Mouse (Mus musculus) heart, adult 11 months (tissue): Measurements from ENCODE around the gene Mgmt.

Experiments used
- DNase-seq: peaks from one replicate; pipeline ENCODE4 v3.0.0; 2022

The Mgmt gene

DNA sequence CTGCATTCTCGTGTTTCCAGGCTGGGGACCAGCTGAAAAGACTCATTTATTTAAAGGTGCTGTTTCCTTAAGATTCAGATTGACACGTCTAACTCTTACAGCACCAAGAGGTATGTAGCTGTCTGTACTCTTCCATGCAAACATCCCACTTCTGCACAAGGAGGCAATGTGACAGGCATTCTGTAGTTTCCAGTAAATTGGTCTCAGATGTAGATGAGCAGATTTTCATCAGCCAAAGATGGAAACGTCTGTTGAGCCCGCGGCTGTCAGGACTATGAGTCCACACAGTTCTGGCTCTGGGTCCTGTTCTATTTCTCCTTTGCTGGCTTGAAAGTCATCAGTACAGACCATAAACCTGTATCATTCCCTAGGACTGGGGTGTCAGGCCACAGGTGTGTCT, 243.7 kb downstream of the Mgmt start:
- no peak for DNase-seq

GRCm38 (mm10) chr7:137140321-137140720, 245.9 kb downstream of the Mgmt start:
- DNase-seq, result no peak

DNA sequence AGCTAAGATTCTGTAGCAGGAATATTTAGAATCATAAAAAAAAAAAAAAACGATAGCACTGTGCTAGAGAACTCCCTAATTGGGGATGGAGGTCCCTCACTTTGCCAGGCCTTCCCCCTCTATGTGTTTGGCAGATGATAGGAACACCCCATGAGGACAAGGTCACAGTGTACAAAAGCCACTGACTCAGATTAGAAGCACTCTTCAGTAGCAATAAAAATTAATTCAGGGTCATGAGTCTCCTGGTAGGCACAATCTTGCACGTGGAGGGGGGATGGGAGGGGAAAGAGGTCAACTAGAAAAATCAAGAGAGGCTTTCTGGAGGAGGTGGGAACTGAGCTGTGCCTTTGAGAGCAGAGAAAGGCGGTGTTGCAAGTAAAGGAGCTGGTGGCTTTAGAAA, 247.0 kb downstream of the Mgmt start:
- DNase-seq, result no peak

DNA sequence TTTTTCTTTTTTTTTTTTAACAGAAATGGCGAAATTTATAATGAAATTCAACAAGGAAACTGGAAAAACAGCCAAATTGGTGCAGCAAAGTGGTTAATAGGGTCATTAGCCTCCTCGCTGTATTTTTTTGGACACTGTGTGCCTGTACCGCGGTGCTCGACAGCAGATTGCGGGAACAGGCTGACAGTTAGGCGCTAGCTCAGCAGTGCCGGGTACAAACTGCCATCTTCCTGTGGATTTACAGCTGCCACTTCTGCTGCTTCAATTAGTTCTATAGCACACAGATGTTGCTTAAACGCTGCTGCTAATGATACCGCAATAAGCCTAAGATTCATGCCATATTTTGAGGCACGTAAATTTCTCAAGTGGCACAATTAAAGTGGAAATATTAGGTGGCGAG, 252.7 kb downstream of the Mgmt start:
- DNase-seq, result no peak

GRCm38 (mm10) chr7:137151854-137152253, 257.4 kb downstream of the Mgmt start:
- DNase-seq, result no peak

DNA sequence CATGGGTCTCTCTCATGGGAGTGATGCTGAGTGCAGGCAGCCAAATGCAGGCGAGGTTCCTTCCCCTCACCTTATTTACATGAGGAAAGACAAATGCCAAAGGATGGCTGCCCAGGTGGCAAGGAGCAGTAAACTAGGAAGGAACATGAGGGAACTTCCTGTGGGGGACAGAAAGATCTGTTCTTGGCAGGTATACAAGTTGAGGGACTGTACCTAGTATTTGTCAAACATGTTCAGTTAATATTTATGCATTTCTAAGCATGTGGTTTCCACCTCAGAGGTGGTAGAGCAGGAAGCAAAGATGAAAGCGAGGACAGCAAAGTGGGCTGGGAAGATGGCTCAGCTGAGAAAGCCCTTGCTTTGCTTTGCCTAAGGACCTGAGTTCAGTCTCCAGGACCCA, 260.2 kb downstream of the Mgmt start:
- no peak for DNase-seq

DNA sequence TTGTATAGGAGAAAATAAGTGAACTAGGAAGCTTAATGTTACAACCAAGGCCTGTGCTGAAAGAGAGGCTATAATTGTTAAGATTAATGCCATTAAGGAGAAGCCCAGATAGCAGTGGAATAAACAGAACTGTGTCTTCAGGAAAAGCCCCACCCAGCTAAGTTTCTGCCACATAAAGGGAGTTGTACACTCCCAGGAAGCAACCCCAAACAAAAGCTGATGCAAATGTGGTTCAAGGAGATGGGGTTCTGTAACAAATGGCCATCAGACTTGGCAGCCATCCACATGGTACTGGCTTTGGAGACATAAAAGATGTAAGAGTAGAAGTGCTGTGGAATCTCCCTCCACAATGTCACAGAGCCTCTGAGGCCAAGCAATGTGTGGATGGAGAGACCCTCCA, 264.7 kb downstream of the Mgmt start:
- peak; percentile 94 for DNase-seq

DNA sequence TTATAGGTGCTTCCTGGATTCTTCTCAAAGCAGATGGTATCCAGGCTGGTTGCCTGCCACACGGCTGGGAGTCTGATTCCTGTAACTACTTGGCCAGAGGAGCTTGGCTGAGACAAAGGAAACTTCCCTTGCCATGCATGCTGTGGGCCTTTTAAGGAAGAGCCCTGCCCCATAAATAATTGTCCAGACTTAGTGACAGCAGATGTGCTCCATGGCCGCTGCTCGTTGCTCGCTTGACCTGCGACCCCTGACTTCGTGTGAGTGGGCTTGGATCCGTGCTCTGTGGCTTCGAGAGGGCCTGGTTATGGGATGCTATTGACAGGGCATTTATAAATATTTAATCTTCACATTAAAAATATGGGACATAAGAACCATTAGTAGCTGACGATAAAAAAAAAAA, 277.9 kb downstream of the Mgmt start:
- DNase-seq, result no peak
